Mouse (Mus musculus) liver, postnatal 0 days (tissue): ENCODE results near the gene Rnf216.

Experiments
- CTCF ChIP-seq: sonication (generic); IDR thresholded peaks from 2 replicates; pipeline ENCODE4 v1.5.1; 2016; ENCODE audit warnings: antibody characterized with exemption, low read depth
- EP300 ChIP-seq: IDR thresholded peaks from 2 replicates; pipeline ENCODE4 v1.6.1; 2016; ENCODE audit warnings: antibody characterized with exemption, low read depth, mild to moderate bottlenecking

DNA sequence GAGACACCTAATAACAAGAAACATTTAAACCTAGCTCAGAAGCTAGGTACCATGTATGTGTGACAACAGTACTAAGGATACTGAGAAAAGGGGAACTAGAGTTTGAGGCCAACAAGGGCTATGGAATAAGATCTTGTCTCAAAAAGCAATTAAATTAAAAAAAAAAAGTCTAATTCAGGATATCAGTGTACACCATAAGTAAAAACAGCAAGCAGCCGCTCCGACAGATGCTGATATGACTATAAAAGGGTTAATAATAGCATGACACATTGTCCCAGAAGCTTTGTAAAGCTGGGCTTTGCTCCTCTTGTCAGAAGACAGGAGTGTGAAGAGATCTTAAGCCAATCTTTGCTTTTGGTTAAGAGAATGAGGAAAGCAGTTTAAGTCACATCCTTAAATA lies 36.8 kb downstream of the Rnf216 start:
- TF ChIP-seq CTCF (no peak), EP300 (no peak)
